Mouse (Mus musculus) limb, embryonic 10.5 days (tissue): Measurements from ENCODE around the gene Trpv2. TPM values are rescaled to one million over a fixed set of nuclear protein-coding genes. Genes with fewer than 3 reads are reported as not detected.

Source experiments
- DNase-seq: peaks from one replicate; pipeline ENCODE4 v3.0.0-alpha.2; 2017; ENCODE audit warnings: low spot score
- H3K27ac ChIP-seq: fragments of 300-500 bp; sonication (generic); 2 replicates; pipeline ENCODE4 v1.5.1; 2016; ENCODE audit warnings: mild to moderate bottlenecking
- H3K27me3 ChIP-seq: fragments of 300-500 bp; sonication (generic); 2 replicates; pipeline ENCODE4 v1.6.1; 2016; ENCODE audit warnings: low read depth, mild to moderate bottlenecking; ENCODE audit not compliant: poor library complexity, severe bottlenecking
- H3K36me3 ChIP-seq: fragments of 300-500 bp; sonication (generic); 2 replicates; pipeline ENCODE4 v1.6.1; 2016; ENCODE audit warnings: mild to moderate bottlenecking, moderate library complexity
- H3K4me1 ChIP-seq: fragments of 300-500 bp; sonication (generic); 2 replicates; pipeline ENCODE4 v1.6.1; 2016
- H3K4me3 ChIP-seq: fragments of 300-500 bp; sonication (generic); 2 replicates; pipeline ENCODE4 v1.5.1; 2016; ENCODE audit warnings: mild to moderate bottlenecking, moderate library complexity
- H3K9me3 ChIP-seq: fragments of 300-500 bp; sonication (generic); replicated peaks from 2 replicates; pipeline ENCODE4 v1.6.1; 2016; ENCODE audit warnings: mild to moderate bottlenecking
- WGBS: fragments of 180-500 bp; shearing (Covaris S2); methylation state at CpG from one replicate; pipeline ENCODE4 v1.1.7; 2016; 5-methylcytosine and 5-hydroxymethylcytosine counted together
- polyA plus RNA-seq: library from polyadenylated mRNA; unstranded; fragments of >200 nt; fragmentation: Nextera tagmentation; extraction: Ambion mirVana; gene quantifications from 2 replicates; pipeline ENCODE4 v1.2.1, GENCODE M21; 2016

Trpv2 gene
- polyA plus RNA-seq, 1 experiment from 2014 or later, result 0.55 TPM

DNA sequence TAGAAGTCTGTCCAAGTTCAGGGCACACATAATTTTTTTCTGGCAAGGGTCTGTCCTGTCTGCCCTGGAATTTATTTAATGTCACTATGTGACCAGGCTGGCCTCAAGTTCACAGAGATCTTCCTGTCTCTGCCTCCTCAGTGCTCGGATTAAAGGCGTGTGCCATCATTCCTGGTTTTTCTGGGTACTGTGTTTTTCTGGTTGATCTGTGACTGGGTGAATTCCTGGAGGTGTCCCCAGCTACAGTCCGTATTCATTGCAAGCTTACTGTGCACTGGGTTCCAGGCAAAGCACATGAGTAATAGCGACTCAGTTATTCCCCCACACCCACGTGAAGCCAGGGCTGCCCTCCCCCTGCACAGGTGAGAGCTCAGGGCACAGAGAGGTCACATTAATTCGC lies 36.0 kb downstream of the Trpv2 start:
- H3K9me3 ChIP-seq, result no peaks in the 10 kb centered on the region
- H3K27me3 ChIP-seq, result no peaks in the 10 kb centered on the region
- peaks cover 34% of the 10 kb centered on the region for H3K4me1 ChIP-seq
- WGBS, result 88% methylated on average over 6 of the region's 6 CpGs
- H3K27ac ChIP-seq, result no peak overlapping the region
- no peak overlapping the region for H3K4me3 ChIP-seq
- H3K36me3 ChIP-seq, result peaks cover 75% of the 10 kb centered on the region
- no peak for DNase-seq

DNA sequence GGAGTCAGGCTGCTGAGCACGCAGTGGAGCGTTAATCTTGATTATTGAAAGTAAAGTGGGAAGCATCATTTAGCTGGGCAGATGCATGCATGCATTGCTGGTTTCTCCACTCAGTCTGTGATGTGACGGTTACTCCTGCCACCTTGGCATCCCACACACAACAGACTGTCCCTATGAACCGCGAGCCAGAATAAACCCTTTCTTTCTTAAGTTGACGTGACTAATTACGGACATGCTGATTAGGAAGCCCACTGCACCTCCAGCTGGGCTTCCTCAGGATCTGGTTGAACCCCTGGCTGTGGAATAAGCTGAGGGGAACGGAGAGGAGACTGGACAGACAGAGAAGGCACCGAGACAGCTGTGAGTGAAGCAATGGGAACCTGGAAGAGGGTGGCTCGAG lies 38.3 kb downstream of the Trpv2 start:
- H3K4me1 ChIP-seq, result peaks cover 29% of the 10 kb centered on the region
- H3K4me3 ChIP-seq, result no peak overlapping the region
- peak overlapping the region; percentile 89; the same call in 1 of the 2 replicates for H3K27ac ChIP-seq
- H3K36me3 ChIP-seq, result peaks cover 74% of the 10 kb centered on the region
- no peaks in the 10 kb centered on the region for H3K9me3 ChIP-seq
- DNase-seq, result peak; percentile 27
- WGBS, result 89% methylated on average over 10 of the region's 10 CpGs
- H3K27me3 ChIP-seq, result no peaks in the 10 kb centered on the region

DNA sequence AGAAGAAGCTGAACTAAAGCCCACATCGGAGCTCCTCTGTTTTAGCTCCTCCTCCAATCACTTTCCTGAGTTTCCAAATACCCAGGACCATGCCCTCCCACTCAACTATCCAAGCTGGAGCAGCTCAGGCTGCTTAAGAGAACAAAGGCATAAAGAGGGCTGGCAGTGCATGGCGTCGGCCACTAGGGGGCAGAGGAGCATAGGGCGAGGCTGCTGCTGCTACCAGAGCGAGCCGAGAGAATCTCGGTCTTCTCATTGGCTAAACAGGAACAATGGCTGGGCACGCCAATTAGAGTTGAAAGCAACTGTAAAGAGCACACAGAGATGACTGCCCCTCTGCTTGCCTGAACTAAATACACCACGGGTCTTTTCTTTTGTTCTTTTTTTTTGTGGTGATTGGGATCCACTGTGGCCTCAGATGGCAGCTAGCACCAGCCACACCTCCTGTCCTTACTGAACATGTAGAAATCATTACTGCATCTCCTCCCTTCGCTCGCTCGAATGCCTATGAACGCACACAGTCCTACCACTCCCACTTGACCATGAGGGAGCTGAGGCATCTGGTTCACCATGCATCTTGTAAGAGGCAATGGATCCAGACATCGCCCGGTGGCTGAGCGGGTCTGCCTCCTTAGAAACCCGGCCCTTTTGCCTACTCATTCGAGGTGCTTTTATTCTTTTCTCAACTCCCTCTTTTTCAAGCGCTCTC lies 39.5 kb downstream of the Trpv2 start:
- no peaks in the 10 kb centered on the region for H3K9me3 ChIP-seq
- H3K4me1 ChIP-seq, result peaks cover 29% of the 10 kb centered on the region
- peak overlapping the region; percentile 33 for H3K4me3 ChIP-seq
- peaks cover 74% of the 10 kb centered on the region for H3K36me3 ChIP-seq
- H3K27me3 ChIP-seq, result no peaks in the 10 kb centered on the region
- DNase-seq, result peak; percentile 97
- 24% methylated on average over 19 of the region's 19 CpGs for WGBS
- H3K27ac ChIP-seq, result peak overlapping the region; percentile 89

DNA sequence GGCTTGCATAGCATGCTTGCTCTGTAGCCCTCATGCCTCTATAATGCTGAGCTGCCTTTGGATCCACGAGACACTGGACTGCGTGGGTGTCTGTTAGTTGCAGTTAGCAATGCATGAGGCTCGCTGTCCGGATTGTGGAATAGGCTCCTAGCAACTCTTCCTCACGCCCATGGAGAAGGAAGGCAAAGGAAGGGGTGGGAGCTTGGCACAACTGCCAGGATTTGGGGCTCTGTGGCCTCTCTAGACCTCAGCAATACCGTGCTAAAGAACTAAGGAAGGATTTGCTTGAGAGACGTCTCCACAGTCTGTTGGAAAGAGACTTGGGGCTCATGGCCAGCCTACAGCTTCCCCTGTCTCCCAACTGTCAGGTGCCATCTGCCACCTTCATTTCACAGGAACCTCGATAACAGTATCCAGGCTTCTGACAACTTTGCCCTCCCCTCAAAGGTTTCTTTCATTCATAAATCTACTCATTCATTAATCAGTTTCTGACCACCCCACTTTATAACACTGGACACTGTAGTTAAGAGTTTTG lies 40.7 kb downstream of the Trpv2 start:
- Histone ChIP-seq H3K27ac (peak overlapping the region; percentile 89), H3K4me3 (no peak overlapping the region), H3K36me3 (peaks cover 75% of the 10 kb centered on the region), H3K4me1 (peaks cover 29% of the 10 kb centered on the region), H3K9me3 (no peaks in the 10 kb centered on the region), H3K27me3 (no peaks in the 10 kb centered on the region)
- DNase-seq, result no peak
- WGBS, result 90% methylated on average over 8 of the region's 8 CpGs

DNA sequence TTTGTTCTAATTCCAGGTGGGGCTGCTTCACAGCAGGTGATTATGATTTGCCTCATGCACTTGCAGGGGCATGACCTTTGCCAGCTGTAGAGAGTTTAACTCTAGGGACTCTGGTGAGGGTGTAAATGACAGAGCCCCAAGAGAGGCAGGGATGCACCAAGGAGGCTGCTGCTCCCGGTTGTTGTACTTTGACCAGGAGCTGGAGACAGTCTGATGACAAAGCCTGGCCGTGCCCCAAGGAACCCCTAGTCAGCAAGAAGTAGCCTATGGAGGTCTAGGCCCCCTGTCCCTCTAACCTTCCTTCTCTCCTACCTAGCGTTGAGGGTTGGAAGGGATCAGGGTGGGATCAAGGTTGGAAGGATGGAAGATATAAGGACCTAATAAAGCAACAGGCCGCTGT lies 41.2 kb downstream of the Trpv2 start:
- Histone ChIP-seq H3K4me3 (no peak overlapping the region), H3K4me1 (peaks cover 29% of the 10 kb centered on the region), H3K27me3 (no peaks in the 10 kb centered on the region), H3K36me3 (peaks cover 75% of the 10 kb centered on the region), H3K9me3 (no peaks in the 10 kb centered on the region), H3K27ac (peak overlapping the region; percentile 89)
- WGBS, result 92% methylated on average over 4 of the region's 4 CpGs
- DNase-seq, result no peak

DNA sequence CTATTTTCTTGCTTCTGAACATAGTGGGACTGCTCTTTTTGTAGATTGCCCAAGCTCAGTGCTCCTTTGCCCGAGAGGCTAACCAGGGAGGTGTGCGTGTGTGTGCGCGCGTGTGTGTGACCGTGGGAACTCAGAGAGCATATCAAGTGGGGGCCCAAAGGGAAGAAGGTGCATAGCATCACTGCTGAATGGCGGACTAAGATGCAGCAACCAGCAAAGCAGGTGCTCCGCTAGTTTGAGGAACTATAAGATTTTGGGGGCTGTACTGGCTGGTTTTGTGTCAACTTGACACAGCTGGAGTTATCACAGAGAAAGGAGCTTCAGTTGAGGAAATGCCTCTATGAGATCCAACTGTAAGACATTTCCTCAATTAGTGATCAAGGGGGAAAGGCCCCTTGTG lies 46.8 kb downstream of the Trpv2 start:
- Histone ChIP-seq H3K27me3 (no peaks in the 10 kb centered on the region), H3K4me1 (peaks cover 39% of the 10 kb centered on the region), H3K27ac (no peak overlapping the region), H3K36me3 (peaks cover 43% of the 10 kb centered on the region), H3K4me3 (no peak overlapping the region), H3K9me3 (no peaks in the 10 kb centered on the region)
- WGBS, result 94% methylated on average over 8 of the region's 8 CpGs
- no peak for DNase-seq

DNA sequence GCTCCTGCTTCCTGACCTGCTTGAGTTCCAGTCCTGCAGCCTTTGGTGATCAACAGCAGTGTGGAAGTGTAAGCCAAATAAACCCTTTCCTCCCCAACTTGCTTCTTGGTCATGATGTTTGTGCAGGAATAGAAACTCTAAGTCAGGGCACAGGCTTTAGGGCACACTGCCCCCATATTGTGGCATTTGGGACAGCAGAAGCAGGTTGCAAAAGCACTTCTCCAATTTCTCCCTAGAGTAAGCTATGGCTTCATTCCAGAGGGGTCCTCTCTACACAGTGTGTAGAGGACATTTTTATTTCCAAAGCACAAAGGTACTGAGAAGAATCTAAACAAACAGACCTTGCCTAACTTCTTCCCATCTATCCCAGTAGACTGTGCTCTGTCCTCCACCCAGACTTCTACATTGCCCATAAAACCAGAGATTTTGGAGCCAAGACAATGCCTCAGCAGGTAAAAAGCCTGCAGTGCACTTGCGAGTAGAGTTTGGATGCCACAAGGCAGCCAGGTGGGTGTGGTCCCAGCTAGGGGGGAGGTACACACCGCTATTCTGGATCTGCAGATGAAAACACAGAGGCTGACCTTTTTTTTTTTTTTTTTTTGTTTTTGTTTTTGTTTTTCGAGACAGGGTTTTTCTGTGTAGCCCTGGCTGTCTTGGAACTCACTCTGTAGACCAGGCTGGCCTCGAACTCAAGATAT lies 47.4 kb downstream of the Trpv2 start:
- Histone ChIP-seq H3K27ac (no peak overlapping the region), H3K4me1 (peaks cover 41% of the 10 kb centered on the region), H3K36me3 (peaks cover 41% of the 10 kb centered on the region), H3K9me3 (0 out of 2 replicates have a peak, but pooled peaks cover 1% of the 10 kb centered on the region), H3K27me3 (no peaks in the 10 kb centered on the region), H3K4me3 (no peak overlapping the region)
- DNase-seq, result no peak
- 81% methylated on average over 4 of the region's 4 CpGs for WGBS

DNA sequence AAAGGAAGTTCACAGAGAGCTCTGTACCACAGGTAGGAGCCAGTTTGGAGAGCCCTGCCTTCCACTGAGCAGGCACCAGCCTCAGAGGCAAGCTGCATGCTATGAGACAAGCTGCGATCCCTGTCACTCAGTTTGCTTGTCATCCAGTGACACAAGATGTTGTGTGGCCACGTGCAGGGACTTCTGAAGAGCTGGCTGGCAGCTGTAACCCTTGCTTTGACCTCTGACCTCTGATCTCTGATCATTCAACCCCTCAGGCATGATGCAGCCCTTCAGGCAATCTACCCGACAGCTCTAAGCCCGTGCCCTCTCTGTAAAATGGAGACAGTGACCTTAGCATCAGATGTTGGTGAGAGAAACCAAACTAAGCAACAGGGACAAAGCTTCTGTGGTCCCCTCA lies 48.6 kb downstream of the Trpv2 start:
- Histone ChIP-seq H3K9me3 (0 out of 2 replicates have a peak, but pooled peaks cover 1% of the 10 kb centered on the region), H3K27me3 (no peaks in the 10 kb centered on the region), H3K36me3 (peaks cover 35% of the 10 kb centered on the region), H3K27ac (peak overlapping the region; percentile 91), H3K4me3 (no peak overlapping the region), H3K4me1 (peaks cover 50% of the 10 kb centered on the region)
- 23% methylated on average over 4 of the region's 4 CpGs for WGBS
- no peak for DNase-seq

DNA sequence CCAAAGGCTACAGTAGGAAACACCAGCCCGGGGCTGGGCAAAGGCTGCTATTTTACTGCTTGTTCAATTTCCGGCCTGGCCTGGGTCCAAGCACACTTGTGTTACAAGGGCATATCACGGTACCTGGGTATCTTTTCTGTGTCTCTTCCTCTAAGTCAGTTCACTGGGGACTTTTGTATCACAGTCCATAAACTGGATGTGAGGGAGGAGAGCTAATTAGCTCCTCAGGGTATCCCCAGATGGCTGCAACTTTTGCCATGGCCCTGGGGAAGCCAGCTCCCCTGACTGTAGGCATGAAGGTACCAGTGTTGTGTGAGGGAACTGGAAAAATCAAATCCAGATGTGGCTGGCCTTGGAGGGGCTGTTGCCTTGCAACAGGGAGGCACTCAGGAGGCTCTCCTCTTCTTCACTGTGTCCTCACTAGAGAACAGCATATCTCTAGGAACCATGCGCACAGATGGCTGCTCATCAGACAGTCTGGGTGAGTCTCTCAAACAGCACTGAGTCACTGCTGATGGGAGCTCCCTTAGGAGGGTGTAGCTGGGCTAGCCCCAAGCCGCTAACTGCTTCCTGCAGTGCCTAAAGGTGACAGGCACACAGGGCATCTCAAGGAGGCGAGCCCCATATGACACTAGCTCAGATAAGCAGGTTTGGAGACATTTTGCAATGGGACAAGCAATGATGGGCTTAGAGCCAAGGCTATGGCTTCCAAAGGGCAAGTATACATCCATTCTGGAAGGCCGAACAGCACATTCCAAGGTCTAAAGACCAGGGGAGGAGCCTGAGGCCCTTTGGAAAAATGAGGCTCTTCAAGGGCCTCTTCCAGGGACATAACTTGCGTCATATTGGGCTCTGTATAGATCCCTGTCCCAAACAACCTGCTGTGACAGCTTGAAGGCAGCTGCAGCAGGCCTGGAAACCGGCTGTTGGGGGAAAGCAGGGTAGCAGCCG lies 50.3 kb downstream of the Trpv2 start:
- WGBS, result 47% methylated on average over 10 of the region's 10 CpGs

DNA sequence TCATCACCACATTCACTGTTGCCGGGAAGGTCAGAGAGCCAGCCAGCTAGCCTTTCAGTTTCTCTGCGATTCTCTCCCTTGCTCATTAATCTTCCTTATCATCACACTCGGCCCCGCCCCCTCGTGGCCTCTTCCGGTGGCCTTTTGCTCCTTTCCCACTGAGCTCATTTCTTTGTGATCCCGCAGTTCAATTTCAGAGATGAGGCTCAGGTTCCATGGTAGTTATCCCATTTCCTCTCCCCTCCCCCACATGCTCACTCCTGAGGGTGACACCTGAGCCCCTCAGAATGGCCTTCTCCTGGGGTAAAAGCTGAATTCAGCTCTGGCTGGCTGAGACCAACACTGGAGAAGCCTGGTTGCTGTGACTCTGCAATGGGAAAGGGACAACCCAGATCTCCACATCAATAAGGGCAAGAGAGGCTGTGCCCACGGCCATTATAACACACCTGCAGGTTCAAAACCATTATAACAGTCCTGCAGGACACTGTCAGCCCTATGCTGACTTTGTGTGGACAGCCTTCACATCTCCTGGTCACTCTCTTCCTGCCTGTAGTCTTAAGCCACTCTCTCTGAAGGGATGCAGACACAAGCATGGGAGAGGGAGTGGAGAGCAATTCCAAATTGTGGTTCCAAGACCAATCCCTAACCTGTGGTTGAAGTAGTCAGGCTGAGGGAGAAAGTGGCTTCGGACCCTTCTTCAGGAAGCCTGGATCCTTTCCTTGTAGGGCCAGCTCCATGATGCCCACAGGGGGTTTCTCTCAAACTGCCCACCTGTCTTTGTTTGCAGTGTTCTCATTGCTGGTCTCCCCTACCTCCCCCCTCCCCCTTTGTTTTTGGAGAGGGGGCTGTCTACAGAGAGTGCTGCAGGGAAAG lies 55.3 kb downstream of the Trpv2 start:
- peaks cover 11% of the 10 kb centered on the region; the same call in 1 of the 2 replicates for H3K36me3 ChIP-seq
- H3K4me3 ChIP-seq, result peak overlapping the region; percentile 42
- H3K27me3 ChIP-seq, result no peaks in the 10 kb centered on the region
- DNase-seq, result peak; percentile 75
- H3K4me1 ChIP-seq, result peaks cover 68% of the 10 kb centered on the region
- 1% methylated on average over 9 of the region's 9 CpGs for whole genome bisulfite sequencing
- 0 out of 2 replicates have a peak, but pooled peaks cover 1% of the 10 kb centered on the region for H3K9me3 ChIP-seq
- peak overlapping the region; percentile 90 for H3K27ac ChIP-seq

More for the DNA sequence above, 50.3 kb downstream of the Trpv2 start:
- H3K27me3 ChIP-seq, result no peaks in the 10 kb centered on the region
- peaks cover 68% of the 10 kb centered on the region for H3K4me1 ChIP-seq
- peak; percentile 71 for DNase-seq
- H3K4me3 ChIP-seq, result peak overlapping the region; percentile 23
- H3K36me3 ChIP-seq, result peaks cover 17% of the 10 kb centered on the region
- peak overlapping the region; percentile 91 for H3K27ac ChIP-seq
- H3K9me3 ChIP-seq, result 0 out of 2 replicates have a peak, but pooled peaks cover 1% of the 10 kb centered on the region

DNA sequence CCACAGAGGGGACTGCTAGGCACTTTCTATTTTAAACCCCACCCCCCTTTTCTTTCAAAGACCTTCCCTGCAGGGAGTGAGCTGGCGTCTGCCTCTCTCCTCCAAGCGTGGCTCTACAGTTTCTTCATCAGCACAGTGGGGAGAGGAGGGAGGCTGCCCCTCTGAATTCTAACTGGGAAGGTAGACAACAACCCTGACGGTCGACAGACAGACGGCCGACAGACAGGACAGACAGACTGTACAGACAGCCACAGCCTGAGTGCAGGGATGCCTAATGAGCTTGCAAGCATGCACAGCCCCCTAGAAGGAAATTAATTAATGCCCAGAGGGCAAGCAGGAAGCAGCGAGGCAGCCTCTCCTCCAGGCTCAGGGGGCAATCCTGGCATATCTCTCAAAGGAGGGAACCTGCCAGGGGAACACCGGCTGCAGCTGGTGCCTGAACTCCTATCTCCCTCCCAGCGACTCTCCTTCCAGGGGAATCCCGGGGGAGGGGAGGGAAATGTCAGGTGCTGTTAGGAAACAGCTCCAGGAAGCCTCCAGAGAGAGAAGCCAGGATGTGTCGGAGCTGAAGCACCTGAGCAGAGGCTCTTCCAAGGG lies 56.0 kb downstream of the Trpv2 start:
- H3K27ac ChIP-seq, result peak overlapping the region; percentile 90
- DNase-seq, result peak; percentile 55
- 0 out of 2 replicates have a peak, but pooled peaks cover 1% of the 10 kb centered on the region for H3K9me3 ChIP-seq
- H3K4me1 ChIP-seq, result peaks cover 63% of the 10 kb centered on the region
- 1% methylated on average over 11 of the region's 11 CpGs for WGBS
- H3K36me3 ChIP-seq, result peaks cover 11% of the 10 kb centered on the region; the same call in 1 of the 2 replicates
- no peaks in the 10 kb centered on the region for H3K27me3 ChIP-seq
- peak overlapping the region; percentile 42 for H3K4me3 ChIP-seq
